Mouse (Mus musculus) kidney, adult 2 months (tissue): ENCODE data around the gene Cntfr. TPM values are rescaled to one million over a fixed set of nuclear protein-coding genes. Genes with fewer than 3 reads are reported as not detected.

Source experiments
- DNase-seq: peaks from one replicate; pipeline ENCODE4 v3.0.0; 2021
- H3K27ac ChIP-seq: fragments of 200-500 bp; 2 replicates; pipeline ENCODE4 v1.5.1; 2012; ENCODE audit warnings: low read depth, low read length, control low read depth, inconsistent platforms; ENCODE audit not compliant: insufficient read depth
- H3K27me3 ChIP-seq: fragments of 200-500 bp; replicated peaks from 2 replicates; pipeline ENCODE4 v1.6.1; 2012; ENCODE audit warnings: mild to moderate bottlenecking, moderate library complexity, low read length, inconsistent platforms; ENCODE audit not compliant: control insufficient read depth, insufficient read depth
- H3K36me3 ChIP-seq: fragments of 200-500 bp; 2 replicates; pipeline ENCODE4 v1.6.1; 2012; ENCODE audit warnings: mild to moderate bottlenecking, moderate library complexity, low read length, inconsistent platforms; ENCODE audit not compliant: control insufficient read depth, insufficient read depth
- H3K4me1 ChIP-seq: fragments of 200-500 bp; 2 replicates; pipeline ENCODE4 v1.6.1; 2011; ENCODE audit warnings: low read length; ENCODE audit not compliant: control insufficient read depth, insufficient read depth
- H3K4me3 ChIP-seq: fragments of 200-500 bp; 2 replicates; pipeline ENCODE4 v1.5.1; 2011; ENCODE audit warnings: mild to moderate bottlenecking, low read depth, low read length, control low read depth; ENCODE audit not compliant: insufficient read depth
- CTCF ChIP-seq: fragments of 200-500 bp; conservative IDR thresholded peaks from 2 replicates; pipeline ENCODE4 v1.5.1; 2011; ENCODE audit warnings: low read depth, mild to moderate bottlenecking, control low read depth, low read length, moderate library complexity, mixed read lengths; ENCODE audit not compliant: insufficient read depth, insufficient read length
- POLR2A ChIP-seq: fragments of 200-500 bp; IDR thresholded peaks from one replicate; pipeline ENCODE4 v1.6.1; 2011; ENCODE audit warnings: low read depth, low read length, control low read depth
- WGBS: fragments of 180-500 bp; shearing (Covaris S2); methylation state at CpG from one replicate; pipeline ENCODE4 v1.1.7; 2018; 5-methylcytosine and 5-hydroxymethylcytosine counted together
- polyA plus RNA-seq: library from polyadenylated mRNA; depleted of rRNA; stranded (reverse); fragments of >200 nt; gene quantifications from 2 replicates; pipeline ENCODE4 v1.2.3, GENCODE M21; 2012

Cntfr gene
- polyA plus RNA-seq, 1 experiment = 15.9 TPM

GRCm38 (mm10) chr4:41639214-41639841 lies 57.6 kb downstream of the Cntfr start:
- no peak for TF ChIP-seq CTCF
- no peak for TF ChIP-seq POLR2A
- Histone ChIP-seq H3K27ac (no peak overlapping the region), H3K4me3 (peak overlapping the region; percentile 27), H3K36me3 (no peaks in the 10 kb centered on the region), H3K27me3 (no peaks in the 10 kb centered on the region), H3K4me1 (peaks cover 3% of the 10 kb centered on the region; the same call in 1 of the 2 replicates)
- no peak for DNase-seq
- 34% methylated on average over 10 of the region's 10 CpGs for WGBS

GRCm38 (mm10) chr4:41638828-41639213 lies 58.1 kb downstream of the Cntfr start:
- no peak for TF ChIP-seq POLR2A
- no peak for TF ChIP-seq CTCF
- Histone ChIP-seq H3K27me3 (no peaks in the 10 kb centered on the region), H3K27ac (no peak overlapping the region), H3K36me3 (no peaks in the 10 kb centered on the region), H3K4me1 (peaks cover 3% of the 10 kb centered on the region; the same call in 1 of the 2 replicates), H3K4me3 (no peak overlapping the region)
- 91% methylated on average over 6 of the region's 6 CpGs for WGBS
- DNase-seq = no peak

- Histone ChIP-seq H3K4me1 (peaks cover 3% of the 10 kb centered on the region; the same call in 1 of the 2 replicates), H3K4me3 (no peak overlapping the region), H3K27ac (no peak overlapping the region), H3K27me3 (no peaks in the 10 kb centered on the region), H3K36me3 (no peaks in the 10 kb centered on the region)
- DNase-seq = no peak
- no peak for TF ChIP-seq CTCF
- no peak for TF ChIP-seq POLR2A
- 92% methylated on average over 10 of the region's 10 CpGs for WGBS
Measured at GRCm38 (mm10) chr4:41638186-41638731, 58.6 kb downstream of the Cntfr start.

GRCm38 (mm10) chr4:41636882-41637635 lies 59.8 kb downstream of the Cntfr start:
- no peak for TF ChIP-seq POLR2A
- TF ChIP-seq CTCF = no peak
- no peak for DNase-seq
- 73% methylated on average over 10 of the region's 10 CpGs for WGBS
- Histone ChIP-seq H3K27ac (peak overlapping the region; percentile 51), H3K27me3 (no peaks in the 10 kb centered on the region), H3K4me1 (peaks cover 3% of the 10 kb centered on the region; the same call in 1 of the 2 replicates), H3K36me3 (no peaks in the 10 kb centered on the region), H3K4me3 (no peak overlapping the region)

- Histone ChIP-seq H3K36me3 (no peaks in the 10 kb centered on the region), H3K27me3 (no peaks in the 10 kb centered on the region), H3K4me1 (peaks cover 3% of the 10 kb centered on the region; the same call in 1 of the 2 replicates), H3K27ac (peak overlapping the region; percentile 51), H3K4me3 (no peak overlapping the region)
- TF ChIP-seq CTCF (no peak), POLR2A (no peak)
- DNase-seq = peak; percentile 73
- 28% methylated on average over 7 of the region's 7 CpGs for WGBS
Measured at GRCm38 (mm10) chr4:41636366-41636765, 60.5 kb downstream of the Cntfr start.

- WGBS = 55% methylated on average over 2 of the region's 2 CpGs
- no peak for TF ChIP-seq POLR2A
- no peak for TF ChIP-seq CTCF
- Histone ChIP-seq H3K27me3 (no peaks in the 10 kb centered on the region), H3K36me3 (no peaks in the 10 kb centered on the region), H3K4me1 (peaks cover 3% of the 10 kb centered on the region; the same call in 1 of the 2 replicates), H3K4me3 (no peak overlapping the region), H3K27ac (peak overlapping the region; percentile 7)
- DNase-seq = no peak
Measured at GRCm38 (mm10) chr4:41635906-41636305, 61.0 kb downstream of the Cntfr start.

GRCm38 (mm10) chr4:41635224-41635623 lies 61.7 kb downstream of the Cntfr start:
- WGBS = 63% methylated on average over 8 of the region's 8 CpGs
- no peak overlapping the region for H3K27ac ChIP-seq
- H3K27me3 ChIP-seq = no peaks in the 10 kb centered on the region
- DNase-seq = no peak
- H3K4me3 ChIP-seq = no peak overlapping the region
- TF ChIP-seq CTCF (no peak; the same call in 1 of the 2 replicates), POLR2A (no peak)
- H3K36me3 ChIP-seq = no peaks in the 10 kb centered on the region
- H3K4me1 ChIP-seq = no peaks in the 10 kb centered on the region
